Mouse (Mus musculus) NIH3T3 (cell line): ENCODE measurements around the gene Thpo.

ENCODE experiments used
- DNase-seq: peaks from one replicate; pipeline ENCODE4 v3.0.0-alpha.2; 2012; ENCODE audit warnings: low read depth

Thpo gene

GRCm38 (mm10) chr16:20724338-20724748 is 10.0 kb downstream of the Thpo start:
- peak; percentile 87 for DNase-seq

GRCm38 (mm10) chr16:20723247-20723646 is 11.1 kb downstream of the Thpo start:
- DNase-seq: no peak

GRCm38 (mm10) chr16:20722736-20723135 is 11.6 kb downstream of the Thpo start:
- DNase-seq: no peak

- no peak for DNase-seq
Measured at GRCm38 (mm10) chr16:20721808-20722207, 12.5 kb downstream of the Thpo start.

- no peak for DNase-seq
Measured at GRCm38 (mm10) chr16:20717978-20718670, 16.2 kb downstream of the Thpo start.

GRCm38 (mm10) chr16:20717181-20717977 is 16.9 kb downstream of the Thpo start, which contains the start of the genes Polr2h and Clcn2:
Gene Polr2h, plus strand, starts transcription at chr16:20717665.
Gene Clcn2, minus strand, starts transcription at chr16:20717746.
- peak; percentile 98 for DNase-seq

- no peak for DNase-seq
Measured at GRCm38 (mm10) chr16:20716841-20717180, 17.5 kb downstream of the Thpo start.

- peak; percentile 81 for DNase-seq
Measured at GRCm38 (mm10) chr16:20715976-20716840, 18.1 kb downstream of the Thpo start.

GRCm38 (mm10) chr16:20715566-20715965 is 18.7 kb downstream of the Thpo start:
- no peak for DNase-seq

- DNase-seq: no peak
Measured at GRCm38 (mm10) chr16:20715161-20715560, 19.1 kb downstream of the Thpo start.

- DNase-seq: no peak
Measured at GRCm38 (mm10) chr16:20714307-20715080, 19.8 kb downstream of the Thpo start.

- no peak for DNase-seq
Measured at GRCm38 (mm10) chr16:20712889-20713288, 21.4 kb downstream of the Thpo start.

- DNase-seq: no peak
Measured at GRCm38 (mm10) chr16:20712190-20712589, 22.1 kb downstream of the Thpo start.

GRCm38 (mm10) chr16:20710810-20711209 is 23.5 kb downstream of the Thpo start:
- DNase-seq: no peak

GRCm38 (mm10) chr16:20710370-20710769 is 23.9 kb downstream of the Thpo start:
- no peak for DNase-seq

- DNase-seq: no peak
Measured at GRCm38 (mm10) chr16:20708939-20709734, 25.2 kb downstream of the Thpo start.

- no peak for DNase-seq
Measured at GRCm38 (mm10) chr16:20708220-20708938, 25.9 kb downstream of the Thpo start.

- no peak for DNase-seq
Measured at GRCm38 (mm10) chr16:20706407-20707055, 27.8 kb downstream of the Thpo start.

GRCm38 (mm10) chr16:20705786-20706185 is 28.5 kb downstream of the Thpo start:
- no peak for DNase-seq
